Mouse (Mus musculus) liver, embryonic 11.5 days (tissue): ENCODE measurements at regions not wholly inside any gene's neighbourhood (a gene's known extent, or its start where the extent isn't known, plus 50 kb on each side); places are given as distances from the start of the nearest gene placed in this dataset.
A peak's percentile ranks its signal among the peaks of the same experiment; 100 is the strongest.

Experiments
- ATAC-seq: fragments of 200-750 bp; cut with Nextera tagmentation; replicated peaks from 2 replicates; pipeline ENCODE4 v1.8.0; 2017; ENCODE audit warnings: moderate number of reproducible peaks, mild to moderate bottlenecking, moderate TSS enrichment, moderate library complexity; ENCODE audit not compliant: low FRiP score
- DNase-seq: peaks from one replicate; pipeline ENCODE4 v3.0.0-alpha.2; 2017; ENCODE audit warnings: low spot score
- H3K27ac ChIP-seq: fragments of 300-500 bp; sonication (generic); 2 replicates; pipeline ENCODE4 v1.5.1; 2014; ENCODE audit warnings: mild to moderate bottlenecking, low read depth, low read length, control low read depth
- H3K27me3 ChIP-seq: fragments of 300-500 bp; sonication (generic); replicated peaks from 2 replicates; pipeline ENCODE4 v1.6.1; 2014; ENCODE audit warnings: low read length, mixed read lengths; ENCODE audit not compliant: control insufficient read depth, insufficient read depth
- H3K36me3 ChIP-seq: fragments of 300-500 bp; sonication (generic); 2 replicates; pipeline ENCODE4 v1.6.1; 2014; ENCODE audit warnings: mild to moderate bottlenecking, low read length, moderate library complexity, mixed read lengths; ENCODE audit not compliant: control insufficient read depth, insufficient read depth
- H3K4me1 ChIP-seq: fragments of 300-500 bp; sonication (generic); replicated peaks from 2 replicates; pipeline ENCODE4 v1.6.1; 2014; ENCODE audit warnings: low read length, mixed read lengths; ENCODE audit not compliant: control insufficient read depth, insufficient read depth
- H3K4me2 ChIP-seq: fragments of 300-500 bp; sonication (generic); 2 replicates; pipeline ENCODE4 v1.6.1; 2014; ENCODE audit warnings: mild to moderate bottlenecking, control low read depth, moderate library complexity
- H3K4me3 ChIP-seq: fragments of 300-500 bp; sonication (generic); 2 replicates; pipeline ENCODE4 v1.5.1; 2014; ENCODE audit warnings: low read depth, low read length, control low read depth
- H3K9ac ChIP-seq: fragments of 300-500 bp; sonication (generic); 2 replicates; pipeline ENCODE4 v1.6.1; 2014; ENCODE audit warnings: low read depth, low read length, control low read depth
- H3K9me3 ChIP-seq: fragments of 300-500 bp; sonication (generic); 2 replicates; pipeline ENCODE4 v1.6.1; 2016; ENCODE audit warnings: low read length, inconsistent platforms, mixed read lengths; ENCODE audit not compliant: control insufficient read depth
- WGBS: fragments of 180-500 bp; shearing (Covaris S2); extraction: QIAGEN DNeasy Blood & Tissue Kit; methylation state at CpG from one replicate; pipeline ENCODE4 v1.1.7; 2014; 5-methylcytosine and 5-hydroxymethylcytosine counted together

- 54% methylated on average over 1 of the region's 1 CpGs for WGBS
- DNase-seq = no peak
- no peak overlapping the region for H3K4me3 ChIP-seq
- no peaks in the 10 kb centered on the region for H3K4me1 ChIP-seq
- H3K27ac ChIP-seq = no peak overlapping the region
- no peak overlapping the region for H3K9ac ChIP-seq
- H3K36me3 ChIP-seq = no peaks in the 10 kb centered on the region
- ATAC-seq = no peak
- no peaks in the 10 kb centered on the region for H3K9me3 ChIP-seq
- H3K27me3 ChIP-seq = no peaks in the 10 kb centered on the region
- H3K4me2 ChIP-seq = no peak overlapping the region
These were observed 248.6 kb upstream of the Ndst4 start for GRCm38 (mm10) chr3:125155319-125155718.

DNA sequence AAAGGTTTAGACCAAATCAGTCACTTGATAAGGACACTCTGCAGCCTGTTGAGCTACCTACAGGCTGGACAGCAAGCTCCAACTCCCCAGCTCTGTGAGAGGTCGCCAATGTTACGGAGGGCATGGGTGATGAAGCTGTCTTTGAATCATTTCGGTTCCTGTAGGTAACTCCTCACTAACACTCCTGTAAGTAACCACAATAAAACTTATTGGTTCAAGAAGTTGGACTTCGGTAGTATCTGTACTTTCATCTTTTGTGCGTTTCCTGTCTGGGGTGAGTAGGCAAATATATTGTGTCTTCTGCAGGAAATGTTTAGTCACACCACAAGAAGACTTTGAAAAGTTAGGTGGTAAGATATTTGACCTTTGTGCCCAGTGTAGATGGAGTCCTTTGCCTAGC lies 244.1 kb upstream of the Ndst4 start:
- H3K9ac ChIP-seq = no peak overlapping the region
- no peak overlapping the region for H3K27ac ChIP-seq
- H3K4me2 ChIP-seq = no peak overlapping the region
- no peaks in the 10 kb centered on the region for H3K27me3 ChIP-seq
- no peaks in the 10 kb centered on the region for H3K4me1 ChIP-seq
- DNase-seq (no peak), ATAC-seq (0 out of 2 replicates have a peak, but pooled peaks have one; percentile 10)
- 64% methylated on average over 5 of the region's 5 CpGs for WGBS
- no peaks in the 10 kb centered on the region for H3K36me3 ChIP-seq
- H3K9me3 ChIP-seq = no peaks in the 10 kb centered on the region
- H3K4me3 ChIP-seq = no peak overlapping the region

DNA sequence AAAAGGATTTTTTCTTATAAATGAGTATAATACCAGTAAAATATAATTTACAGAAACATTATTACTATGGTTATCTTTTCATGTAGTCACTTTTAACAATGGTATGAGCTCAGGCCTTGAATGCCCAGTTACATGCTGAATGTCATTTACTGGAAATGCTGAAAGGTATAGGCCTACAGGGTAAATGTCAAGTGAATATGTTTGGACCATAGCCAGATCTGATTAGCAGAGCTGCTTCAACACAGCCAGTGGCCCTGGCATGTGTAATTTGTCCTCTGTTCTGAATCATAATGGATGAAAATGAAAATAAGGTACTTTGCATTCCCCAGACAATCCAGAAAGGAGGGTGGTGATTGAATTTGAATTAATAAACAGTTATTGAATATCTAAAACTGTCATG lies 213.3 kb upstream of the Ndst4 start:
- Histone ChIP-seq H3K4me3 (no peak overlapping the region), H3K9me3 (no peaks in the 10 kb centered on the region), H3K36me3 (no peaks in the 10 kb centered on the region), H3K27ac (no peak overlapping the region), H3K27me3 (no peaks in the 10 kb centered on the region), H3K9ac (no peak overlapping the region), H3K4me1 (no peaks in the 10 kb centered on the region), H3K4me2 (no peak overlapping the region)
- DNase-seq (no peak), ATAC-seq (no peak)

DNA sequence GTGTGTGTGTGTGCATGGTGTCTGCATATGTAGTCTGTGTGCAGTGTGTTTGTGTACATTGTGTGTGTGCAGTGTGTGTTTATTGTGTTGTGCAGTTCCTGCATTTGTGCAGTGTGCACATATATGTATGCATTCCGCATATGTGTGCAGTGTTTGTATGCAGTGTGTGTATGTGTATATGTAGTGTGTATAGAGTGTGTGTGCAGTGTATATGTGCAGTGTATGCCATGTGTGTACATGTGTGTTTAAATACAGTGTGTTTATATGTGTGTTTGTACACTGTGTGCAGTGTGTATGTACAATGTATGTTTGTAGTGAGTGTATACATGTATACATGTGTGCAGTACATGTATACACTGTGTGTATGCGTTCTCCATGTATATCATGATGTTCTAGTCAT lies 183.0 kb upstream of the Ndst4 start:
- Histone ChIP-seq H3K36me3 (no peaks in the 10 kb centered on the region), H3K4me2 (no peak overlapping the region), H3K27ac (no peak overlapping the region), H3K27me3 (no peaks in the 10 kb centered on the region), H3K4me3 (no peak overlapping the region), H3K9ac (no peak overlapping the region), H3K9me3 (no peaks in the 10 kb centered on the region), H3K4me1 (no peaks in the 10 kb centered on the region)
- WGBS = 95% methylated on average over 2 of the region's 2 CpGs
- ATAC-seq (no peak), DNase-seq (no peak)

- Histone ChIP-seq H3K4me2 (no peak overlapping the region), H3K36me3 (no peaks in the 10 kb centered on the region), H3K4me1 (no peaks in the 10 kb centered on the region), H3K9me3 (no peaks in the 10 kb centered on the region), H3K27ac (no peak overlapping the region), H3K27me3 (no peaks in the 10 kb centered on the region), H3K4me3 (no peak overlapping the region), H3K9ac (no peak overlapping the region)
- 68% methylated on average over 3 of the region's 3 CpGs for WGBS
- ATAC-seq (no peak), DNase-seq (no peak)
These were observed 152.8 kb upstream of the Ndst4 start for GRCm38 (mm10) chr3:125251124-125251523.

DNA sequence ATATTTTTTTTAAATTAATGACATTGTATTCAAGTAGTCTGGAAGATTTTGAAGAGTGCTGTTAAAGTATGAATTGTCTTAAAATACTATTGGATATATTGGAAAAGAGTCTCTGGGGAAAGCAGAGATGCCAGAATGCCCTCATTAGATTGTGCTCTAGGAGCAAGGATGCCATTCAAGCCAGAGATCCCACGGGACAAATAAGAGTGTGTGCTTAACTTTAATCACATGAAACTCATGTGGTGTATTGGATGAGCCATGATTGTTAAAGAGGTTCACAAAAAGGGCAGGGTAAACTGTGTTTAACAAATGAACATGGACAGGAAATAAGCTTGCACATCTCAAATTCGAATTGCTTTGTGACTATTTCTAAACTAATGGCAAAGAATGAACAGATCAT lies 143.0 kb upstream of the Ndst4 start:
- WGBS = 69% methylated on average over 2 of the region's 2 CpGs
- no peaks in the 10 kb centered on the region for H3K36me3 ChIP-seq
- no peak for DNase-seq
- H3K27ac ChIP-seq = no peak overlapping the region
- H3K9ac ChIP-seq = no peak overlapping the region
- no peak overlapping the region for H3K4me3 ChIP-seq
- no peaks in the 10 kb centered on the region for H3K27me3 ChIP-seq
- H3K4me1 ChIP-seq = no peaks in the 10 kb centered on the region
- no peak overlapping the region for H3K4me2 ChIP-seq
- no peaks in the 10 kb centered on the region for H3K9me3 ChIP-seq
- ATAC-seq = no peak

GRCm38 (mm10) chr3:125270695-125271094 lies 133.2 kb upstream of the Ndst4 start:
- H3K27ac ChIP-seq = peak overlapping the region; percentile 77
- 32% methylated on average over 5 of the region's 5 CpGs for WGBS
- no peaks in the 10 kb centered on the region for H3K36me3 ChIP-seq
- H3K9me3 ChIP-seq = no peaks in the 10 kb centered on the region
- no peak overlapping the region for H3K4me3 ChIP-seq
- no peaks in the 10 kb centered on the region for H3K27me3 ChIP-seq
- H3K4me1 ChIP-seq = no peaks in the 10 kb centered on the region; the same call in 1 of the 2 replicates
- DNase-seq = peak; percentile 38
- ATAC-seq = peak; percentile 98
- H3K4me2 ChIP-seq = peak overlapping the region; percentile 51
- no peak overlapping the region for H3K9ac ChIP-seq

DNA sequence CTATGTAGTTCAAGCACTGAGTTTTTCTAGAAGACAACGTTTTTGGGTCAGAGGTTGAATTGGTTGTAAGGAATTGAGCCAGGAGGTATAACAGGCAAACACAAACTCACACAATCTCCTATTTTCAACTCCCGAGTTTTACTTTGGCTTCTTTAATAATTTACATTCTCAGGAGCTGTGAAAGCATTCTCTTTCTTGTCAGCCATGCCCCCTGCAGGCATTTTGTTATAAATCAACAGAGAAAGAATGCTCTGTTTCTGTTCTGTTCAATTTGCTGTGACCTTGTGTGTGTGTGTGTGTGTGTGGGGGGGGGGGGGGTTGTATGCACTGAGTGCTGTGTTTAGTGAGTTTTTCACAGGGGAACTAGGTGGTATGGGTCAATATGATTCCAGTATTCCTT lies 132.7 kb upstream of the Ndst4 start:
- Histone ChIP-seq H3K27me3 (no peaks in the 10 kb centered on the region), H3K9ac (no peak overlapping the region), H3K4me2 (peak overlapping the region; percentile 51), H3K4me3 (no peak overlapping the region), H3K9me3 (no peaks in the 10 kb centered on the region), H3K36me3 (no peaks in the 10 kb centered on the region), H3K27ac (peak overlapping the region; percentile 77), H3K4me1 (no peaks in the 10 kb centered on the region; the same call in 1 of the 2 replicates)
- 11% methylated on average over 2 of the region's 2 CpGs for WGBS
- ATAC-seq (peak; percentile 43), DNase-seq (no peak)

DNA sequence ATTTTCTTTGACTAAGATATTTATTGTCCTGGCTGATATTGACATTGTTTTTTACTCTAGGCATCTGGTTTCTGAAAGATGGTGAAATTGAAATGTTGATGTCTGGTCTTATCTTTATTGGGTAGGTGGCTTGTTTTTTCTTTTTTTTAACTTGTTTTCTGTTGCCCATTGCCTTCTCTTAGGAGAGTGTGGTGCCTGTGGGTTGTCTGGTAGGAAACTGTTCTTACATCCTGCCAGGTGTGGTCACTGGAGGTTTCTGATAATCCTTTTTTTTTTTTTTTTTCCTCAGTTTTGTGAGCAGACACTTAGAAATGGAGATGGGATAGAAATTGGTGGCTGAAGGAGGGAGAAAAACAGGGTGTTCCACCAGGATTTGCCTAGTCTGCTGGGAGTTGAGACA lies 125.3 kb upstream of the Ndst4 start:
- DNase-seq = no peak
- H3K4me2 ChIP-seq = no peak overlapping the region
- 0 out of 2 replicates have a peak, but pooled peaks cover 5% of the 10 kb centered on the region for H3K4me1 ChIP-seq
- H3K4me3 ChIP-seq = no peak overlapping the region
- H3K9ac ChIP-seq = no peak overlapping the region
- no peaks in the 10 kb centered on the region for H3K27me3 ChIP-seq
- H3K9me3 ChIP-seq = no peaks in the 10 kb centered on the region
- peak overlapping the region; percentile 56 for H3K27ac ChIP-seq
- ATAC-seq = peak; percentile 61
- no peaks in the 10 kb centered on the region for H3K36me3 ChIP-seq
